Mouse (Mus musculus) forebrain, embryonic 11.5 days (tissue): ENCODE data around the gene Tigd4. TPM values are rescaled to one million over a fixed set of nuclear protein-coding genes. Genes with fewer than 3 reads are reported as not detected.

Experiments
- ATAC-seq: fragments of 200-750 bp; cut with Nextera tagmentation; replicated peaks from 2 replicates; pipeline ENCODE4 v1.8.0; 2017; ENCODE audit warnings: moderate TSS enrichment; ENCODE audit not compliant: low FRiP score
- DNase-seq: peaks from one replicate; pipeline ENCODE4 v3.0.0-alpha.2; 2017; ENCODE audit warnings: low spot score
- H3K27ac ChIP-seq: fragments of 300-500 bp; sonication (generic); 2 replicates; pipeline ENCODE4 v1.5.1; 2014; ENCODE audit warnings: low read depth, low read length
- H3K27me3 ChIP-seq: fragments of 300-500 bp; sonication (generic); 2 replicates; pipeline ENCODE4 v1.6.1; 2014; ENCODE audit warnings: mild to moderate bottlenecking, low read length, mixed read lengths; ENCODE audit not compliant: control insufficient read depth, insufficient read depth
- H3K36me3 ChIP-seq: fragments of 300-500 bp; sonication (generic); 2 replicates; pipeline ENCODE4 v1.6.1; 2014; ENCODE audit warnings: mild to moderate bottlenecking, low read length, moderate library complexity, mixed read lengths; ENCODE audit not compliant: control insufficient read depth, insufficient read depth
- H3K4me1 ChIP-seq: fragments of 300-500 bp; sonication (generic); replicated peaks from 2 replicates; pipeline ENCODE4 v1.6.1; 2014; ENCODE audit warnings: low read length, mixed read lengths; ENCODE audit not compliant: control insufficient read depth, insufficient read depth
- H3K4me2 ChIP-seq: fragments of 300-500 bp; sonication (generic); 2 replicates; pipeline ENCODE4 v1.6.1; 2014; ENCODE audit warnings: low read depth, mild to moderate bottlenecking, low read length, moderate library complexity, mixed read lengths; ENCODE audit not compliant: severe bottlenecking
- H3K4me3 ChIP-seq: fragments of 300-500 bp; sonication (generic); 2 replicates; pipeline ENCODE4 v1.5.1; 2014; ENCODE audit warnings: low read depth, low read length
- H3K9ac ChIP-seq: fragments of 300-500 bp; sonication (generic); 2 replicates; pipeline ENCODE4 v1.6.1; 2014; ENCODE audit warnings: low read length
- H3K9me3 ChIP-seq: fragments of 300-500 bp; sonication (generic); 2 replicates; pipeline ENCODE4 v1.6.1; 2016; ENCODE audit warnings: low read length, mixed read lengths; ENCODE audit not compliant: control insufficient read depth
- WGBS: fragments of 180-500 bp; shearing (Covaris S2); extraction: QIAGEN DNeasy Blood & Tissue Kit; methylation state at CpG from one replicate; pipeline ENCODE4 v1.1.7; 2014; 5-methylcytosine and 5-hydroxymethylcytosine counted together
- polyA plus RNA-seq: library from polyadenylated mRNA; unstranded; fragments of >200 nt; fragmentation: Nextera tagmentation; extraction: Ambion mirVana; gene quantifications from 2 replicates; pipeline ENCODE4 v1.2.1, GENCODE M21; 2014

Gene Tigd4
- polyA plus RNA-seq, 1 experiment from 2014 or later: not detected

GRCm38 (mm10) chr3:84641391-84641790, 48.0 kb downstream of the Tigd4 start:
- DNase-seq: no peak
- WGBS: 80% methylated on average over 2 of the region's 2 CpGs

GRCm38 (mm10) chr3:84642942-84643341, 49.6 kb downstream of the Tigd4 start:
- Histone ChIP-seq H3K27ac (no peak overlapping the region), H3K4me1 (0 out of 2 replicates have a peak, but pooled peaks cover 2% of the 10 kb centered on the region), H3K4me3 (no peak overlapping the region), H3K27me3 (no peaks in the 10 kb centered on the region), H3K9ac (no peak overlapping the region), H3K9me3 (no peaks in the 10 kb centered on the region), H3K36me3 (no peaks in the 10 kb centered on the region), H3K4me2 (no peak overlapping the region)
- DNase-seq (no peak), ATAC-seq (no peak)
- WGBS: 65% methylated on average over 4 of the region's 4 CpGs

More at GRCm38 (mm10) chr3:84641391-84641790, 48.0 kb downstream of the Tigd4 start:
- Histone ChIP-seq H3K4me3 (no peak overlapping the region), H3K4me2 (no peak overlapping the region), H3K9me3 (no peaks in the 10 kb centered on the region), H3K27ac (no peak overlapping the region), H3K9ac (no peak overlapping the region), H3K27me3 (no peaks in the 10 kb centered on the region), H3K4me1 (no peaks in the 10 kb centered on the region), H3K36me3 (no peaks in the 10 kb centered on the region)
- ATAC-seq: no peak

- no peak for ATAC-seq
- WGBS: 87% methylated on average over 9 of the region's 9 CpGs
These were observed 52.0 kb downstream of the Tigd4 start for GRCm38 (mm10) chr3:84645156-84646006.

GRCm38 (mm10) chr3:84646007-84646290, 52.6 kb downstream of the Tigd4 start:
- H3K27ac ChIP-seq: no peak overlapping the region
- H3K4me1 ChIP-seq: 0 out of 2 replicates have a peak, but pooled peaks cover 2% of the 10 kb centered on the region
- H3K4me2 ChIP-seq: no peak overlapping the region
- H3K36me3 ChIP-seq: no peaks in the 10 kb centered on the region
- no peak overlapping the region for H3K4me3 ChIP-seq
- ATAC-seq (no peak), DNase-seq (no peak)
- H3K9ac ChIP-seq: no peak overlapping the region
- no peaks in the 10 kb centered on the region for H3K9me3 ChIP-seq
- H3K27me3 ChIP-seq: no peaks in the 10 kb centered on the region
- 91% methylated on average over 3 of the region's 3 CpGs for WGBS

More at GRCm38 (mm10) chr3:84645156-84646006, 52.0 kb downstream of the Tigd4 start:
- Histone ChIP-seq H3K9ac (no peak overlapping the region), H3K4me1 (0 out of 2 replicates have a peak, but pooled peaks cover 2% of the 10 kb centered on the region), H3K9me3 (no peaks in the 10 kb centered on the region), H3K36me3 (no peaks in the 10 kb centered on the region), H3K4me3 (no peak overlapping the region), H3K27me3 (no peaks in the 10 kb centered on the region), H3K27ac (no peak overlapping the region), H3K4me2 (no peak overlapping the region)
- no peak for DNase-seq

GRCm38 (mm10) chr3:84646331-84646845, 53.0 kb downstream of the Tigd4 start:
- Histone ChIP-seq H3K36me3 (no peaks in the 10 kb centered on the region), H3K27me3 (no peaks in the 10 kb centered on the region), H3K27ac (no peak overlapping the region), H3K9ac (no peak overlapping the region), H3K4me2 (no peak overlapping the region), H3K9me3 (no peaks in the 10 kb centered on the region), H3K4me1 (0 out of 2 replicates have a peak, but pooled peaks cover 2% of the 10 kb centered on the region), H3K4me3 (no peak overlapping the region)
- 87% methylated on average over 8 of the region's 8 CpGs for WGBS
- no peak for ATAC-seq
- no peak for DNase-seq

Other genes with a start within 250 kb of the Tigd4 start
- gene Fhdc1, start 113.1 kb upstream of the Tigd4 start, polyA plus RNA-seq: 2.3 and 2.5 TPM in 2 replicates
- 37.8 and 45.9 TPM in 2 replicates for gene Arfip1, start 10.9 kb upstream of the Tigd4 start, polyA plus RNA-seq
- gene Tmem154, start 72.6 kb downstream of the Tigd4 start, polyA plus RNA-seq: 0.15 and 0.41 TPM in 2 replicates
- gene Fbxw7, start 221.7 kb downstream of the Tigd4 start, polyA plus RNA-seq: 19.5 and 20.5 TPM in 2 replicates